In the genomic region with DNA sequence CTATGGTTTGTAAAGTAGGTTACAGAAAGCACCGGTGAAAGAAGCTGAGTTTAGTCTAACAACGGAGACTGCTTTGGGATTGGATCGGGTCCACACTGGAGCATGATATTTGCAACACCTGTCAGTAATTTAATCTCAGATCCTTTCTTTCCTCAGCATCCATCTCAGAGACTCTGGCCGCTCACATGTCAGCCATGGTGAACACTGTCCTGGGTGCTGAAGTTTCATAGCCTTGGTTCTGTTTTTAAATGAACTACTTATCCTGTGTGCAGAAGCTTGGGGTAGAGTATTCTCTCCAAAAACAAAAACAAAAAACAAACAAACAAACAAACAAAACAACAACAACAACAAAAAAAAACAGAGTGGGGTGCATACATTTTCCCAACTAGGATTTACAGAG, we compare ENCODE assay signal across 26 mouse cellular contexts.
DNase-seq lines count a peak whose midpoint lies in the region; ATAC-seq lines count a peak whose summit lies in the region.
"Had no signal": no experiment of that assay in that cellular context is flagged by ENCODE, and none has a peak within 500 bp of the region (broad histone marks: within the 10 kb centered on the region; RNA-seq: fewer than 3 reads in every experiment).

No protein-coding gene starts in this region.

- peak; percentile 10 for DNase-seq in hindbrain, embryonic 11.5 days (ENCODE audit: low spot score)
- DNase-seq in 3T3-L1 (ENCODE audit: low read depth, low spot score): peak; percentile 24
- DNase-seq in embryo, embryonic 10.5 days (ENCODE audit: low spot score): peak; percentile 45
- DNase-seq in forelimb bud, embryonic 11.5 days (ENCODE audit: low read depth, low spot score): peak; percentile 24
- DNase-seq in right cerebral cortex, postnatal 4 days: no peak
- DNase-seq in testis, postnatal 14 days (ENCODE audit: low spot score): no peak
- DNase-seq in urinary bladder, adult 2 months (ENCODE audit: low spot score): no peak
- DNase-seq: cerebellum, adult 8-10 months; gastrocnemius, postnatal 10 days; heart, adult 18-20 months; heart, postnatal 36 days; kidney, postnatal 14 days; lung, postnatal 10 days; thymus, adult 18-20 months; thymus, postnatal 4 days had no signal

- no peaks in the 10 kb centered on the region for H3K4me1 ChIP-seq in hindbrain, embryonic 11.5 days (replicated peaks; ENCODE audit: control insufficient read depth, insufficient read depth, low read length)
- peaks cover 3% of the 10 kb centered on the region for H3K4me1 ChIP-seq in hindbrain, embryonic 16.5 days (ENCODE audit: control insufficient read depth, insufficient read depth, low read depth, low read length)
- H3K4me1 ChIP-seq: heart, embryonic 13.5 days; hindbrain, embryonic 15.5 days; limb, embryonic 12.5 days; megakaryocyte, embryonic 14.5 days had no signal

- 66% methylated on average over 4 of the region's 4 CpGs for WGBS in hindbrain, embryonic 11.5 days
- 66% methylated on average over 4 of the region's 4 CpGs for WGBS in hindbrain, embryonic 16.5 days

- no peaks in the 10 kb centered on the region for H3K36me3 ChIP-seq in hindbrain, embryonic 11.5 days (ENCODE audit: control insufficient read depth, insufficient read depth, low read length)
- H3K36me3 ChIP-seq in hindbrain, embryonic 16.5 days (ENCODE audit: control insufficient read depth, insufficient read depth, low read length): no peaks in the 10 kb centered on the region
- H3K36me3 ChIP-seq: forebrain, embryonic 12.5 days; G1E; heart, embryonic 13.5 days; hindbrain, embryonic 15.5 days; limb, embryonic 12.5 days had no signal

- H3K4me2 ChIP-seq in hindbrain, embryonic 11.5 days (replicated peaks; ENCODE audit: low read depth, low read length): no peak overlapping the region
- no peak overlapping the region for H3K4me2 ChIP-seq in hindbrain, embryonic 16.5 days (ENCODE audit: low read length)
- H3K4me2 ChIP-seq: forebrain, embryonic 12.5 days; heart, embryonic 13.5 days; hindbrain, embryonic 15.5 days; limb, embryonic 12.5 days had no signal

- H3K9ac ChIP-seq in hindbrain, embryonic 11.5 days (ENCODE audit: low read depth, low read length): no peak overlapping the region
- no peak overlapping the region for H3K9ac ChIP-seq in hindbrain, embryonic 16.5 days (ENCODE audit: low read depth, low read length)
- H3K9ac ChIP-seq: forebrain, embryonic 12.5 days; heart, embryonic 13.5 days; hindbrain, embryonic 15.5 days; limb, embryonic 12.5 days; liver, embryonic 14.5 days had no signal

- no peak overlapping the region for H3K4me3 ChIP-seq in hindbrain, embryonic 11.5 days (ENCODE audit: low read depth, low read length)
- H3K4me3 ChIP-seq in hindbrain, embryonic 16.5 days (ENCODE audit: low read length): no peak overlapping the region
- H3K4me3 ChIP-seq: forebrain, embryonic 12.5 days; heart, embryonic 13.5 days; hindbrain, embryonic 15.5 days; left cerebral cortex, adult 2 months; limb, embryonic 12.5 days; megakaryocyte, embryonic 14.5 days had no signal

- no peak for ATAC-seq in hindbrain, embryonic 11.5 days (ENCODE audit: low FRiP score)
- no peak for ATAC-seq in hindbrain, embryonic 16.5 days
- ATAC-seq: CD4-positive, CD25-positive, alpha-beta regulatory T cell, adult 4 months; intestine, postnatal 0 days had no signal

- H3K27ac ChIP-seq in hindbrain, embryonic 11.5 days (ENCODE audit: low read depth, low read length): no peak overlapping the region
- no peak overlapping the region for H3K27ac ChIP-seq in hindbrain, embryonic 16.5 days (ENCODE audit: low read depth, low read length)
- H3K27ac ChIP-seq: forebrain, embryonic 12.5 days; heart, embryonic 13.5 days; hindbrain, embryonic 15.5 days; left cerebral cortex, adult 2 months; limb, embryonic 12.5 days; liver, embryonic 14.5 days had no signal

- peaks cover 6% of the 10 kb centered on the region for H3K27me3 ChIP-seq in hindbrain, embryonic 11.5 days (ENCODE audit: control insufficient read depth, insufficient read depth, low read length)
- H3K27me3 ChIP-seq in hindbrain, embryonic 16.5 days (replicated peaks; ENCODE audit: control insufficient read depth, insufficient read depth, low read length): no peaks in the 10 kb centered on the region
- H3K27me3 ChIP-seq: forebrain, embryonic 12.5 days; heart, embryonic 13.5 days; hindbrain, embryonic 15.5 days; limb, embryonic 12.5 days; megakaryocyte, embryonic 14.5 days had no signal

- no peaks in the 10 kb centered on the region for H3K9me3 ChIP-seq in hindbrain, embryonic 11.5 days (ENCODE audit: control insufficient read depth, low read length)
- H3K9me3 ChIP-seq in hindbrain, embryonic 16.5 days (ENCODE audit: control insufficient read depth, low read length): no peaks in the 10 kb centered on the region
- H3K9me3 ChIP-seq: forebrain, embryonic 12.5 days; heart, embryonic 13.5 days; hindbrain, embryonic 15.5 days; limb, embryonic 12.5 days had no signal

Comparison
In these comparisons a context has a peak if more than half of its experiments do, and no peak if none do; other contexts are left out.
1. DNase-seq: peak in hindbrain, embryonic 11.5 days (single experiment), 3T3-L1 (single experiment), embryo, embryonic 10.5 days (single experiment) and forelimb bud, embryonic 11.5 days (single experiment); none in right cerebral cortex, postnatal 4 days (single experiment), testis, postnatal 14 days (single experiment) and urinary bladder, adult 2 months (single experiment).